Mouse (Mus musculus) hindbrain, postnatal 0 days (tissue): ENCODE data around the gene Bptf. TPM values are rescaled to one million over a fixed set of nuclear protein-coding genes. Genes with fewer than 3 reads are reported as not detected.

Experiments
- ATAC-seq: fragments of 200-750 bp; cut with Nextera tagmentation; 2 replicates; pipeline ENCODE4 v1.8.0; 2017; ENCODE audit warnings: mild to moderate bottlenecking, moderate TSS enrichment, moderate library complexity
- DNase-seq: peaks from one replicate; pipeline ENCODE4 v3.0.0-alpha.2; 2015; ENCODE audit warnings: low spot score
- H3K27ac ChIP-seq: fragments of 300-500 bp; sonication (generic); 2 replicates; pipeline ENCODE4 v1.5.1; 2014; ENCODE audit warnings: mild to moderate bottlenecking
- H3K27me3 ChIP-seq: fragments of 300-500 bp; sonication (generic); 2 replicates; pipeline ENCODE4 v1.6.1; 2014; ENCODE audit warnings: low read length, mixed read lengths; ENCODE audit not compliant: insufficient read depth
- H3K36me3 ChIP-seq: fragments of 300-500 bp; sonication (generic); 2 replicates; pipeline ENCODE4 v1.6.1; 2014; ENCODE audit warnings: low read length, mixed read lengths; ENCODE audit not compliant: insufficient read depth
- H3K4me1 ChIP-seq: fragments of 300-500 bp; sonication (generic); 2 replicates; pipeline ENCODE4 v1.6.1; 2014; ENCODE audit warnings: antibody characterized with exemption, low read length, mixed read lengths; ENCODE audit not compliant: insufficient read depth
- H3K4me2 ChIP-seq: fragments of 300-500 bp; sonication (generic); 2 replicates; pipeline ENCODE4 v1.6.1; 2014; ENCODE audit warnings: low read depth, mild to moderate bottlenecking, low read length, moderate library complexity, mixed read lengths
- H3K4me3 ChIP-seq: fragments of 300-500 bp; sonication (generic); 2 replicates; pipeline ENCODE4 v1.5.1; 2014; ENCODE audit warnings: low read length
- H3K9ac ChIP-seq: fragments of 300-500 bp; sonication (generic); replicated peaks from 2 replicates; pipeline ENCODE4 v1.6.1; 2014; ENCODE audit warnings: mild to moderate bottlenecking, low read length, moderate library complexity, mixed read lengths
- H3K9me3 ChIP-seq: fragments of 300-500 bp; sonication (generic); 2 replicates; pipeline ENCODE4 v1.6.1; 2016; ENCODE audit warnings: low read length, mixed read lengths
- CTCF ChIP-seq: IDR thresholded peaks from 2 replicates; pipeline ENCODE4 v1.5.1; 2016; ENCODE audit warnings: antibody characterized with exemption, control low read depth, low read depth
- WGBS: fragments of 180-500 bp; shearing (Covaris S2); extraction: QIAGEN DNeasy Blood & Tissue Kit; methylation state at CpG from one replicate; pipeline ENCODE4 v1.1.7; 2014; 5-methylcytosine and 5-hydroxymethylcytosine counted together
- polyA plus RNA-seq: library from polyadenylated mRNA; unstranded; fragments of >200 nt; fragmentation: Nextera tagmentation; extraction: Ambion mirVana; gene quantifications from 2 replicates; pipeline ENCODE4 v1.2.1, GENCODE M21; 2015
- total RNA-seq: library from RNA; depleted of rRNA; stranded (reverse); fragments of >200 nt; gene quantifications from 2 replicates; pipeline ENCODE4 v1.2.3, GENCODE M21; 2014

The Bptf gene
- total and polyA plus RNA-seq, 2 experiments from 2014 or later = 19.7 to 42.1 TPM

DNA sequence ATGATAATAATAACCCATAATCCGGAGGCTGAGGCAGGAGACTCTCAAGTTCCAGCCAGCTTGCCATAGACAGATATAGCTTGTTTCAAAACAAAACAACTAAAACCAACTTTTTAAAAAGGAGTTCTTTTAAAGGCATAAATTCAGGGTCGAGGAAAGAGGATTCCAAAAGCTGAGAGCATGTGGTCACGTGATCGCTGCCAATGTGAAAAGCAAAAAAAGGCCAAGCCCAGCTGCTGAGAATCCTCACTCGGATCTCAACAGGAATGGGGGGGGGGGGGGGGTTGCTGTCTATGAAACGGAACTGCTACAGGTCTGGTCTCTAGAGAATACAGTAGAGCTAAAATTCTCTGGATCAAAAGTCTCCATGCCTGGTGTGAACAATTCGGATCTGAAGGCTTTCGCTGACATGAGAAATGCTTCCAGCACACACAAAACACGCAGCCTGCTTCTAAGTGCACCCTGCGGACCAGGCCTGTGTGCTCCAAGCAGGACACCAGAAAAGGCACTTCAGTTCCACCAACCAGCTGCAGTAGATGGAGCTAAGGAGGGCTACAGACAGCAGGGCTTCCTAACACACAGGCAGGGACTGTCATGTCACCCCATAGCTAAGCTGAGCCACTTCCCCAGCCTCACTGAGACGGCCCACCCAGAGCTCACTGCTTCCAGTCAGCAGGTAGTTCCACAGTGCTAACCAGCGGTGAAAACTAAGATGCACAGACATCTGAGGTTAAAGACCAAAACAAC is 24.8 kb downstream of the Bptf start:
- WGBS = 68% methylated on average over 12 of the region's 12 CpGs
- TF ChIP-seq CTCF = no peak
- no peak overlapping the region for H3K4me3 ChIP-seq
- ATAC-seq = no peak
- no peak overlapping the region for H3K9ac ChIP-seq
- no peak for DNase-seq
- no peak overlapping the region for H3K27ac ChIP-seq
- 0 out of 2 replicates have a peak, but pooled peaks cover 6% of the 10 kb centered on the region for H3K4me1 ChIP-seq
- H3K36me3 ChIP-seq = peaks cover 17% of the 10 kb centered on the region
- no peaks in the 10 kb centered on the region for H3K9me3 ChIP-seq
- H3K4me2 ChIP-seq = no peak overlapping the region
- no peaks in the 10 kb centered on the region for H3K27me3 ChIP-seq

DNA sequence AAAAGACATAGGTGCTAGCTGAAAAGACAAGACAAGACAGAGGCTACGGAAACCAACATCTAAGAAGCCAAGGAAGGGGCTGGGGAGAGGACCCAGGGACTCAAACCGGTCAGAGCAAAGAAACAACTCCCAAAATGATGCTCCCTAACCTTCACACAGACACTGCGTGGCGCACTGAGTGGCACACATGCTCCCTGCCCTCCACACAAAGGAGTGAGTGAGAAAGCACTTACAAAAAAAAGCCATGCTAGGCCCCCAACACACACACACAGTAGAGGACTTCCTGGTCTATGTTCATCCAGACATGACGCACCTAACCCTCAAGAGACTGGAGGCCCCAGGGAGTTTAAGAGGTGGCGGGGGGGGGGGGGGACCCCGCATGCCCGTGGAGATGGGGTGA is 25.5 kb downstream of the Bptf start:
- Histone ChIP-seq H3K9me3 (no peaks in the 10 kb centered on the region), H3K27ac (no peak overlapping the region), H3K4me1 (0 out of 2 replicates have a peak, but pooled peaks cover 6% of the 10 kb centered on the region), H3K36me3 (peaks cover 17% of the 10 kb centered on the region), H3K9ac (no peak overlapping the region), H3K4me2 (no peak overlapping the region), H3K4me3 (no peak overlapping the region), H3K27me3 (no peaks in the 10 kb centered on the region)
- no peak for TF ChIP-seq CTCF
- ATAC-seq (no peak), DNase-seq (no peak)
- WGBS = 85% methylated on average over 8 of the region's 8 CpGs

DNA sequence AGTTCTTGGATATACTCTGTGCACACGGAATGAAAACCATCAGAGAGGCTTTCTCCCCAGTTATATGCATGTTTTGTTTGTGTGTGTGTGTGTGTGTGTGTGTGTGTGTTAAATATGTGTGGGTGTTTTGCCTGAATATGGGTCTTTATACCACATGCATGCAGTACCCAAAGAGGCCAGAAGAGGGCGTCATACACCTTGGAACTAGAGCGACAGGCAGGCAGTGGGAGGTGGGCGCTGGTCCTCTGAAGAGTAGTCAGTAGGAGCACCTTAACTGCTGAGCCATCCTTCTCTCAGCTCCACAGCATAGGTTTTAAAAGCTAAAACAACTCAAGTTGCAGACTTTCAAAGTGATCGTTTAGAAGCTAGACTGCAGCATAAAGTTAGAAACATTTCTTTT is 26.7 kb downstream of the Bptf start:
- DNase-seq = peak; percentile 67
- Histone ChIP-seq H3K4me1 (0 out of 2 replicates have a peak, but pooled peaks cover 6% of the 10 kb centered on the region), H3K36me3 (peaks cover 7% of the 10 kb centered on the region; the same call in 1 of the 2 replicates), H3K4me3 (no peak overlapping the region), H3K9me3 (no peaks in the 10 kb centered on the region), H3K27me3 (no peaks in the 10 kb centered on the region), H3K4me2 (no peak overlapping the region), H3K27ac (no peak overlapping the region), H3K9ac (no peak overlapping the region)
- TF ChIP-seq CTCF = peak; percentile 85
- ATAC-seq = no peak
- 54% methylated on average over 5 of the region's 5 CpGs for WGBS

DNA sequence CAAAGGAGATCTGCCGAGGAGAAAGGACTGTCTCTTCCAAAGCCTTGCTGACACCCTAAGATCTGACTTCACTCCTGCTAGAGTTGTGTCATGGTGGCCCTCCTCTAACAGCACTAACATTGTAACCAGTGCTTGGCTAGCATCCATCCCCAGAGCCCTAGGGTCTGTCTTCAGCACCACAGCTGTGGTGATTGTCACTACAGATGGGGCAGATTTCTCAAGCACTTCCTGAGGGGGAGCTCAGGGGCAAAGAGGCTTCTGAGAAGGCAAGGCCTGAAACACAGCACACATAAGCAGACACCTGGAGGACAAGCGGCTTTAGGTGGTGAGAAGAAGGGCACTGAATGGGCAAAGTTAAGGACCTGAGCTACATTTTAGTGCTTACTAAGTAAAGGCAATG is 28.2 kb downstream of the Bptf start:
- Histone ChIP-seq H3K27ac (no peak overlapping the region), H3K36me3 (no peaks in the 10 kb centered on the region; the same call in 1 of the 2 replicates), H3K9ac (no peak overlapping the region), H3K9me3 (no peaks in the 10 kb centered on the region), H3K4me2 (no peak overlapping the region), H3K4me3 (no peak overlapping the region), H3K4me1 (0 out of 2 replicates have a peak, but pooled peaks cover 6% of the 10 kb centered on the region), H3K27me3 (no peaks in the 10 kb centered on the region)
- 83% methylated on average over 2 of the region's 2 CpGs for WGBS
- no peak for TF ChIP-seq CTCF
- no peak for DNase-seq
- no peak for ATAC-seq

DNA sequence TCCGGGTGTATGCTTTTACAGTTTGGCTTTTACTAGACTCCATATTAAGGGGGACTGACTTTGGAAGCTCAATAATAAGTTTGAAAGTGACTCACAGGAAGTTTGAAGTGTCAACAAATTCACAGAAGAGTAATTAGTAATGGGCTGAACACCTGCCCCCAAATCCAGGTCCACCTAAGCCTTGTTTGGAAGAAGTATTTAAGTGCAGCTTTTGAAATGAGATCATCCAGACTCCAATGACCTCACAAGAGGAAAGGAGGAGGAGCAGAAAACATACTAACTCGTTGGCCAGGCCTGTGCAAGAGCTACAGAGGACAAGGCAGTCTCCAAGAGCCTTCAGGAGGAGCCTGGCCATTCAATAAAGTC is 28.7 kb downstream of the Bptf start:
- Histone ChIP-seq H3K9me3 (no peaks in the 10 kb centered on the region), H3K4me1 (0 out of 2 replicates have a peak, but pooled peaks cover 6% of the 10 kb centered on the region), H3K27me3 (no peaks in the 10 kb centered on the region), H3K9ac (no peak overlapping the region), H3K27ac (no peak overlapping the region), H3K36me3 (no peaks in the 10 kb centered on the region; the same call in 1 of the 2 replicates), H3K4me2 (no peak overlapping the region), H3K4me3 (no peak overlapping the region)
- no peak for ATAC-seq
- no peak for TF ChIP-seq CTCF
- WGBS = 63% methylated on average over 2 of the region's 2 CpGs
- DNase-seq = no peak

DNA sequence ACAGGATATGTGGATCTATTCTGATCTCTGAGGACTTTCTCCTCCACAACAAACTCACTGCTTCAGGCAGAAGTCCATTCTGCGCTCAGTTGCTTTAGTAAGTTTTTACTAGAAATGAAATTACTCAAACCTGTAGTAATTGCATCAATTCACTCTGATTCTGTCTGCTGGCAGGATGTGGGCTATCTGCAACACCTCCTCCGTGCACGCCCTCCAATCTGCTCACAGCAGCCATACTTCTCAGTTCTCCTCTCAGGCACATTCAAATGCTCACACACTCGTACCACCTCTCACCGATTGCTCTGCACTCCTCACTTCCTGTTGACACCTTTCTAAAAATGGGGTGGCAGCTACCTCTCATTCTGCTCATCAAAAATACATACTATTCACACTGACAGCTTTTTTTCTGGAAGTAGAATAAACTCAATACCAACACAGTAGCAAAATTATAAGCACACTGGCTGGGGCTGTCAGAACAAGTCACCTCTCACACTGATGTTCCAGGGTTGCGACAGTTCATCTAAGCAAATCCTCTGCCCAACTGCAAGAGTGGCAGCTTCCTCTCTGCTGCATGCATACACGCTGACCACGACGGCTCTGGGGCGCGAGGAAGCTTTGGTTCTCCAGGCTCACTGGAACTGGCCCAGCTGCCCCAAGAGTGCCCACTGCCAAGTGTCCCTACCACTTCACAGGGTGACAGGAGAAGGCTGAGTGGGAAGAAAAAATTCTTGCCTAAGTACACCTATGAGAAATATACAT is 29.3 kb downstream of the Bptf start:
- no peak overlapping the region for H3K4me2 ChIP-seq
- ATAC-seq (no peak), DNase-seq (no peak)
- no peak overlapping the region for H3K9ac ChIP-seq
- no peak for TF ChIP-seq CTCF
- 66% methylated on average over 11 of the region's 11 CpGs for WGBS
- H3K4me1 ChIP-seq = 0 out of 2 replicates have a peak, but pooled peaks cover 6% of the 10 kb centered on the region
- H3K27ac ChIP-seq = no peak overlapping the region
- no peaks in the 10 kb centered on the region for H3K27me3 ChIP-seq
- H3K4me3 ChIP-seq = no peak overlapping the region
- no peaks in the 10 kb centered on the region; the same call in 1 of the 2 replicates for H3K36me3 ChIP-seq
- H3K9me3 ChIP-seq = no peaks in the 10 kb centered on the region

DNA sequence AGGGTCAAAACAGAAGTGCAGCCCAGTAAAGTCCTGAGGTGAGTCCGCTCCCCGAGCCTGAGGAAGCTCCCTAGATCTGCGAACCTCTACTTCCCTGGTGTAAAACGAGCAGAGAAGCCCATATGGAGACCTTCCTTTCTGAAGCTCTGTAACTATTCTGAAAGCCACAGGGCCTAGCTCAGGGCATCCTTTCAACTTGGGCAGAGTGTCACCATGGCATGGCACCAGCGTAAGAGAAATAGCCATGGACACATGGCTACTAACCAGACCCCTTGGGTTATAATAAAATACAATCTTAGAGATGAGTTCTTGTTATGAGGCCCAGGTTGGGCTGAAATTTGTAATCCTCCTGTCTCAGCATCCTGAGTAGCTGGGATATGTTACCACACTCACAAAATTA is 35.0 kb downstream of the Bptf start:
- no peak overlapping the region for H3K4me3 ChIP-seq
- H3K27ac ChIP-seq = no peak overlapping the region
- no peaks in the 10 kb centered on the region for H3K27me3 ChIP-seq
- H3K9me3 ChIP-seq = no peaks in the 10 kb centered on the region
- no peaks in the 10 kb centered on the region for H3K4me1 ChIP-seq
- no peak for ATAC-seq
- peaks cover 6% of the 10 kb centered on the region; the same call in 1 of the 2 replicates for H3K36me3 ChIP-seq
- no peak for DNase-seq
- no peak overlapping the region for H3K4me2 ChIP-seq
- WGBS = 91% methylated on average over 5 of the region's 5 CpGs
- no peak for TF ChIP-seq CTCF
- no peak overlapping the region for H3K9ac ChIP-seq
